Mouse (Mus musculus) brown adipose tissue, adult 24 weeks (tissue): ENCODE measurements around the gene 9130409I23Rik. TPM values are rescaled to one million over a fixed set of nuclear protein-coding genes. Genes with fewer than 3 reads are reported as not detected.
"Not testable (repeated sequence)": the region's sequence is repeated elsewhere in the genome, so short reads cannot be mapped to it uniquely, and the experiment has no call there.

Experiments used
- H3K27ac ChIP-seq: fragments of 200-500 bp; replicated peaks from 2 replicates; pipeline ENCODE4 v1.5.1; 2012; ENCODE audit warnings: low read depth, mild to moderate bottlenecking, low read length
- H3K4me1 ChIP-seq: fragments of 200-500 bp; 2 replicates; pipeline ENCODE4 v1.6.1; 2012; ENCODE audit warnings: low read length, mixed read lengths; ENCODE audit not compliant: control insufficient read depth, insufficient read depth, insufficient read length
- H3K4me3 ChIP-seq: fragments of 200-500 bp; 2 replicates; pipeline ENCODE4 v1.5.1; 2012; ENCODE audit warnings: low read depth, mild to moderate bottlenecking, low read length, moderate library complexity; ENCODE audit not compliant: insufficient read depth
- polyA plus RNA-seq: library from polyadenylated mRNA; stranded (reverse); fragments of >200 nt; gene quantifications from 2 replicates; pipeline ENCODE4 v1.2.4, GENCODE M21; 2012; ENCODE audit not compliant: missing spikeins, insufficient read depth, insufficient read length

The 9130409I23Rik gene
- polyA plus RNA-seq, 1 experiment, result not detected

DNA sequence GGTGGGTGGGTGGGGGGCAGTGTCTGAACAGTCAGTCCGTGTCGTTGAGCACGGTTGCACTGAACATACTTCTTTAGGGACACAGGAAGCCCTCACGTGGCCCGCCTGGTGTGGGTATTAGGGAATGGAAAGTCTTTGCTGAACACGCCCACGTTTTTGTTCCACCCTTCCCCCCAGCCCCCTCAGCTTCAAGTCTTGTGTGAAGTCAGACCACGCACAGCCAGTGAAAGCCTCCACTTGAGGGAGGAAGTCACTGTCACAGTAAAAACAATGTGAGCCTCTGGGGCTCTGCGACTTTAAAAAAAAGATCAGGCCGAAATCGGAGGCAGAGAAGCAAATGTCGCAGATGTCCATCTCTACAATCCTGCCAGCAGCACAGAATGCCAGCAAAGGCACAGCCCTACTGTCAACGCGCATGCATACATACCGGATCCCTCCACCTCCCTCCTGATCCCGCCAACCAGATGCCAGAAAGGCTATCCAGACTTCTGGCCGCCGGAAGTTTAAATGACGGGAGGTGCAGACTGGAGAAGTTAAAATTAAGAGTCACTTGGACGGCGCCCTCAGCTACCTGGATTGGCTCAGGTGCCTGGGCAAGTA, 34.4 kb upstream of the 9130409I23Rik start:
- H3K27ac ChIP-seq, result peak overlapping the region; percentile 87
- peak overlapping the region; percentile 73 for H3K4me3 ChIP-seq
- peaks cover 12% of the 10 kb centered on the region for H3K4me1 ChIP-seq

DNA sequence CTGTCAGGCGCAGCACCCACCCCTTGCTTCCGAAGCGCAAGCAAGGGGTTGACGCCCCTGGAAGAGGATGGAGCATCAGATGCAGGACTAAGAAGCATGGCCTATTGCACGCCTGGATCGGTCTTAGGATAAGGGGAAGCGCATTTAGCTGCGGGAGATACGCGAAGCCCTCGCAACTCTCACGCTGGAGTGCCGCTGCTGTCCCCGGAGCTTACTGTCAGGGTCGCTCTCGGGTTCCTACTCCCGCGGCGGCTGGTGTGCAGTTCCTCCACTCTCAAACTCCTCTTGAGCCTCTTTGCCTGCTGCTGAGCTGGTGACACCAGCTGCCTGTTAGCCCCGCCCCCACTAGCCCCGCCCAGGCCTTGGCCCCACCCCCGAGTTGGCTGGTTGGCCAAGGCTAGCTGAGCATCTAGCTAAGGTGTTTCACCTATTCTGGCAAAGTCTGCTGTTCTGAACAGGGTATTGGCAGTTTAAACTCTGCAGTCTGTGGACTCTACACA, 33.8 kb upstream of the 9130409I23Rik start:
- H3K4me1 ChIP-seq, result peaks cover 12% of the 10 kb centered on the region
- H3K4me3 ChIP-seq, result peak overlapping the region; percentile 73
- H3K27ac ChIP-seq, result peak overlapping the region; percentile 71

DNA sequence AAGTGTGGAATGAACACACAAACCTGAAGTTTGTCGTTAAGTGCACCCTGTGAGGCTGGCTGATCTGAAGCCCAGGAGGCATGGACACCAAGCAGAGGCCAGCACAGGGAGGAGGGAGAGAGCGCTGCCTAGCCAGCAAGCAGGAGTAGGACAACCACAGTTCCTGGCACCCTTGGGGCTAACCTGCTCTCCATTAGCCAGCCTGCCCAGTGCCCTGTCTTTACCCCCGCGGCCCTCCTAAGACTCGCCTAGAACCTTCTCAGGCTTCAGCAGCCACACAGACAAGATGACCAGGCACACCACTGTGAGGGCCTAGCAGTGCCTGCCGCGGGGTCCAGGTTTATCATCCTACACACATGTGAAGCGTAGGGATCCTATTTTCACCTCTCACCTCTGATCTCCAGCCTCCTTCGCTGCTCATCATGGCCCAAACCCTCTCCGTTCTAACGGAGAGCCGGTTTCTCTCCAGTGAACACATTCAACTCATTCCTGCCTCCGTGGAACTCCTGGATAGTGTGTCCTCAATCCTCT, 33.1 kb upstream of the 9130409I23Rik start:
- peaks cover 12% of the 10 kb centered on the region for H3K4me1 ChIP-seq
- H3K4me3 ChIP-seq, result no peak overlapping the region
- H3K27ac ChIP-seq, result no peak overlapping the region

DNA sequence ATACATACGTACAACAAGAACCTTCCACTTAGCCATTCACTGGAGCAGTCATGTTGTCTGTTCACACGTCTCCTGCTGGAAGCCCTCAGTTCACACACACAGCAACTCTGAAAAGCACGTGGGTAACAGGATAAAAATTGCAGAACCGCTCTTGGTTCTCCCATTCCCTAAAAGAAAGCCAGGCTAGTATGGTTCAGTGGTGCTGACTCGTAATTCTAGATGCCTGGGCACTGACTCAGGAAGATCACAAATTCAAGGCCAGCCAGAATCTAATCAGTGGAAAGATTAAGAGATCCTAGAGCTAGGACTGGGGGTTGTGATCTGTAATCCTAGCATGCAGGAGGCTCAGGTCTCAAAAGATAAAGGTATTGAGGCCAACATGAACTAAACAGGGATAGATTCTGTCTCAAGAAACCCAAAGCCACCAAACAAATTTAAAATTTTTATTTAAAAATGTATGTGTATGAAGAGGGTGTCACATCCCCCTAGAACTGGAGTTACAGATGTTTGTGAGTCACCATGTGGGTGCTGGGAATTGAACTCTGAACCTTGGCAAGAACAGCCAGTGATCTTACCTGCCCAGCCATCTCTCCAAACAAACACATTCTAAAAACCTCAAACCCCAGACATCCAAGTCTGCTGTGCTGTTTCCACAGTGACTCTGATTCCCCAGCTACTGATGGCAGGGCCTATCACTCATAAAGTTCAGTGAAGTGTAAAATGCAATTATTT, 30.1 kb upstream of the 9130409I23Rik start, which contains the start of gene Ephx1:
Gene Ephx1 (minus strand): TSS at position 149 of the 732 bp plus-strand sequence.
- no peak within 1 kb of the TSS for H3K27ac ChIP-seq
- H3K4me1 ChIP-seq, result peaks cover 2% of the 10 kb centered on the region; the same call in 1 of the 2 replicates
- no peak within 1 kb of the TSS for H3K4me3 ChIP-seq

DNA sequence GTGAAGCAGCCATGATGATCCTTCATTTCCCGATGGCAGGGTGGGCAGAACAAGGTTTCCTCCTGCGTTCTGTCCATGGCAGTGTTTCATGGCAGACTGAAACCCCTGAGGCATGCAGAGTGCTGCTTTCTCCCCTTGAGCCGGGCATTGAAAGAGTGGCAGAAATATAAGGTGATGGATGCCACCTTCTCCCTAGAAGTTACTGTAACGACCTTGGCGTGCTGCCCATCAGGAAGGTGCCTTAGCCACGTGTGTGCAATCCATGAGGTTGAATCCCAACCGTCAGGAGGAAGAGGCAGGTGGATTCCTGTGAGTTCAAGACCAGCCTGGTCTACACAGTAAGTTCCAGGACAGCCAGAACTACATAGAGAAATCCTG, 29.6 kb upstream of the 9130409I23Rik start:
- no peaks in the 10 kb centered on the region for H3K4me1 ChIP-seq
- H3K27ac ChIP-seq, result no peak overlapping the region
- H3K4me3 ChIP-seq, result no peak overlapping the region

DNA sequence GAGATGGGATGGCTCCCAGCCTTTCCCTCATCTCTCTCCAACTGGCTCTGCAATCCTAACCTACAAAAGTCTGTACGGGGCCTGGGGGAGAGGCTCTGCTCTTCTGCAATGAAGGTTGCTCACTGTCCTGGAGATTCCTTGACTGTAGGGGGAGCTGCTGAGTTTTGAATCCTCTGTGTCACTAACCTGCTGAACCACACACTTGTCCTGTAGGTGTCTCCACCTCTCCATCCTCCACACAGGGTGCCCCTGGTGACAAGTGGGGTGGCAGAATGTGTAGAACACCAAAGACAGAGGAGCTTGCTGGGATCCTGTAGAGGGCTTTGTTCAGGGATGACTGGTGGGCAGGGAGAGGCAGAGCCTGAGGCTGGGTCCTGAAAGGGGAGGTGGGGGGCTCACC, 28.8 kb upstream of the 9130409I23Rik start:
- Histone ChIP-seq H3K27ac (no peak overlapping the region), H3K4me3 (no peak overlapping the region), H3K4me1 (no peaks in the 10 kb centered on the region)

DNA sequence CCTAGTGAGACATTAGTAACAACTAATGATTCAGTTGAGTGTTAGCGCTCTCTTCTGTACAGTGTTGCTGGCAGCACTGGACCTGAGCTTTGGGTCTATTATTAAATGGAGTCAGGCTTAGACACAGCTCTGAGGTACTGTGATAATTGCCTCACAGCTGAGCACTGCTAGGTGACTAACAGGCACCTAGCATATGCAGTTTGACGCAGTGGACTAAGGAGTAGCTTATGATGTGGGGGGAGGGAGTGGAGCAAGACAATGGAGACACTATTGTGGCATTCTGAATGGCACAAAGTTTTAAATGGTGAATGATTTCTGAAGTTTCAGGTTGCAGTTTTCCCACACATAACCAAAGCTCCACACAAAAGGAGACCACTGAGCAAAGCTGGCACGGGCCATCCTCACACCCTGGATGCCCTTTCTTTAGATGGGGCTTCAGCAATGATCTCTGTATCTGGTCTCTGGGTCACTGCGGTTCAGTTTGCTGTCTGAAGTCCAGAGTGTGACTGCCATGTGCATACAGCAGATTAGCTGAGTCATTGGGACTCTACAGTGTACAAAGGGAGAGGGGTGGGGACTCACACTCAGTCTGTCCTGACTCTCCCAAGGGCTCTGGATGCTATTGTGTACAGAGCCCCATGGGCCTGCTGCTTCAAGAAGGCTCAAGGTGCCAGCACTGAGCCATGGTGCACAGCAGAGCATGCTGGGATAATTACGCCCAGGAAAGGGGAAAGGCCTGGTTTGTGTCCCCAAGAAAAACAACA, 15.8 kb upstream of the 9130409I23Rik start:
- H3K27ac ChIP-seq, H3K4me1 ChIP-seq, H3K4me3 ChIP-seq: not testable (repeated sequence)

DNA sequence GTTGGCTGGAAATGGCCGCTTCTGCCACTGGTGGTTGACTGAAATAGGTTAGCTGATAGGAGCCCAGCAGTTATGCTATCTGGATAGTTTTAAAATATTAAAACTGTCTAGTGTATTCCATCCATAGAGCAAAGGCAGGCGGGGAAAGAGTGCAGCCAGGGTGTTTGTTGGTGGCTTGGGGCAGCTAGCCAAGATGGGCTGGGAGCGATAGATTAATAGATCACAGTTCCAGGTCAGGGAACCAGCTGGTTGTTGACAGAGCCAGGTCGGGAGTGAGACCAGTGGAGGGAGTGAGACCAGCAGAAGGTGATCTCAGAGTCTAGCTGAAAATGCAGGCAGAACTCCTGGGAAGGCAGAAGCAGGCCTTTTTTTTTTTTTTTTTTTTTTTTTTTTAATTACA, 13.4 kb upstream of the 9130409I23Rik start:
- Histone ChIP-seq H3K4me3 (no peak overlapping the region), H3K4me1 (no peaks in the 10 kb centered on the region), H3K27ac (no peak overlapping the region)

DNA sequence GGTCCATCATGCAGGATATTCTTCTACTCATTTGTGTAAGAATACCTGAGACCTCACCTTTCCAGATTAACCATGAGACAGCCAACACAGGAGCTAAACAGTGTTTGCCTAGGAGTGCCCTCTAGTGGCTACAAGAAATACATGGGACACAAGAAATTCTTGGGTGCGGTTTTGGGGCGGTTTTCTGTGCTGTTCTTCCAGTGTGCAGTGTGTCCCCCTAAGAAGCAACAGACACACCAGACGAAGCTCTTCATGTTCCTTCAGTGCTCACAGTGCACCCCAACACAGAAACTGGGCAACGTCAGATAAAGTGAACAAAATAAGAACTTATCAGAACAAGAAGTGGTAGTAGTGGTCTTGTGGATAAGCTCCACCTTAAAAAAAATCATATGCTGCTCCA, 11.4 kb upstream of the 9130409I23Rik start:
- Histone ChIP-seq H3K27ac (no peak overlapping the region), H3K4me3 (no peak overlapping the region), H3K4me1 (no peaks in the 10 kb centered on the region)

DNA sequence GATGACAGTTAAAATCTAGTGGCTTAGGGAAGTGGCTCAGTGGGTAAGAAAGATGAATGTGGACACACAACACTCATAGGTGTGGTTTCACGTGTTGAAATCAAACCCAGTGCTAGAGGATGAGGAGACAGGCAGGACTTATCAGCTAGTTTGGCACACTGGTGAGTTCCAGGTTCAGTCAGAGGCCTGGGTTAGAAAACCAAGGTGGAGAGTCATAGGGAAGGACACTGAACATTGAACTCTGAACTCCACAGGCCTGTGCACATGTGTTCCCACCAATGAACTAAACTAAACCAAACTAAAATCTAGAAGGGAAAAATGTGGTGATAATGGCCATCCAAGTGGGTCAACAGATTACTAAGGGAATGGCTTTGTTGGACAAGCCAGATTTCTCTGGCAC, 3.5 kb upstream of the 9130409I23Rik start:
- no peak overlapping the region for H3K27ac ChIP-seq
- H3K4me3 ChIP-seq, result no peak overlapping the region
- H3K4me1 ChIP-seq, result no peaks in the 10 kb centered on the region

DNA sequence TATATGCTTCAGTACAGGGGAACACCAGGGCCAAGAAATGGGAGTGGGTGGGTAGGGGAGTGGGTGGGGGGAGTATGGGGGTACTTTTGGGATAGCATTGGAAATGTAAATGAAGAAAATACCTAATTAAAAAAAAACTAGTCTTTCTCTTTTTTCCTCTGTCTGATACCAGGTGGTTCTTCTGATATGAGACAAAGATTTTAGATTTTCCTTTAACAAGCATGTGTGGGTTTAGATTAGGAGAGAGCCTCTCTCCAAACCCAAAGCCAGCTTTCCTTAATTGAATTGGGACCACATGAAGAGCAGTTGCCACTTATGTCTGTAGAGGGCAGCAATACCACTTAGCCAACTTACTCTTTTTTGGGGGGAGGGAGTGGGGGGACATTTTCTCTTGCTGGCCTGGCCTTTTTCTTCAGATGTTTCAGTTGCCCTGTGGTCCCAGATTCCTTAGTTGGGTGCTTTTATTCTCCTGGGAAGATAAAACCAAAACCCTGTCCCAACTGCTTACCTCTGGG, 1.7 kb upstream of the 9130409I23Rik start:
- no peaks in the 10 kb centered on the region for H3K4me1 ChIP-seq
- H3K4me3 ChIP-seq, result no peak overlapping the region
- no peak overlapping the region for H3K27ac ChIP-seq

DNA sequence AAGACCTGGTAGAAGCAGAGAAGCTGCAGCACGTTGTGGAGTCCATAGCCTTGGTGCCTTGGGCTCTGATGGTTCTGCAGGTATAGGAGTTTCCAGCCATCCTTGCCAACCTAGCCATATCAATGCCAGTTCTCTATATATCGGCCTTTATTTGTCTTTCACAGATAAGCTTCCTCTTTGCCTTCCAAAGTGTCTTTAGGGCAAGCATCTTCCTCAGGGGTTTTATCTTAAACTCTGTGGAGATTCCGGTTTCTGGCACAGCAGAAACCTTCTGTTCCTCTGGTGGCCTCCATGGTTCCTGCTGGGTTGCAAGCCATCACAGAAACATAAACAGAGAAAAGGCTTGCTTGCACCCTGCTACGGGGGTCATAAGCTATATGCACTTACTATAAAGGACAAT, 1.9 kb downstream of the 9130409I23Rik start:
- Histone ChIP-seq H3K27ac (no peak overlapping the region), H3K4me1 (no peaks in the 10 kb centered on the region), H3K4me3 (no peak overlapping the region)

DNA sequence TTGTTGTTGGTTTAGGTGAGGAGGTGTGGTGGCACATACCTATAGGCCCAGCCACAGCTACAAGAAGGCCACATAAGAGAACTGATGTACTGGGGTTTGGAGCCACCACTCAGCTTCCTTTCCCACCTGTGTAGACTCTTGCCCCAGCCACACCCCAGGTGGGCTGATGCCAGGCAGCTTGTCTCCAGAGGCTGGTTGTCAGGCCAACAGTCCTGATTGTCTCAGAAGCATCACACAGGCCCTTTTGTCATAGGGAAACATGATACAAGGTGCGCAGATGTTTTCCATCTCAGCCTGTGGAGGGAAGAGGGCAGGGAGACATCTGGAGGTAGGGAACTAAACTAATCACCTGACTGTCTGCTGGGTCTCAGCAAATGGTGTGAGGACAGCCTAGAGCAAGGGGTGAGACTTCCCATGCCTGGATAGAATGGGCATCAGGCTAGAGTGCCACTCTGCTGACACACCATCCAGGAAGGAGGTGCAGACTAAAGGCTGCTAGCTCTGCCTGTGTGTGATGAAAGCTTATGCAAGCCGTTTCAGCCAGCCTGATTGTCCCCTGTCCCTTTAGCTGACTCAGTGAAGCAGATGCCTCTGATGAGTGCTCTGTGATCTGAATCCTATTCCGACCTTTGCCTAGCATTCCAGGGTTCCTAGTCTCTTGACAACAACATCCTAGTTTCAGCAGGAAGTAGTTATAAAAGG, 10.9 kb downstream of the 9130409I23Rik start:
- Histone ChIP-seq H3K4me1 (no peaks in the 10 kb centered on the region; the same call in 1 of the 2 replicates), H3K4me3 (no peak overlapping the region), H3K27ac (no peak overlapping the region)

DNA sequence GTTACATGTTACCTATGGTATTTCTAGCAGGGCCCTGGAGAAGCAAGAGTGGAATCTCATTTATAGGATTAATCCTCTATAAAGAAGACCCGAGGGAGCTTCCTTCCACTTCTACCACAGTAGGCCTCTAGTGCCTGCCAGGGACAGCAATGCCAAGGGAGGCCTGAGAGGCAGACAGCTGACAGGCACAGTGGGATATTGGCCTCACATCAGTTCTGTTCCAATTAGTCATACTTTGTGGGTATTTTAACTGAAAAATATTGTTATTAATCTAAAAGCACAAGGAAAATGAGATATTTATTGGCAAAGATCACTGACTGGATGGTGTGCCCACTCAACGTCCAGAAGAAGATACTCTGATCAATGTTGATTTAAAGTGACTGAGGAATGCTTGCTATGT, 13.0 kb downstream of the 9130409I23Rik start:
- Histone ChIP-seq H3K4me1 (no peaks in the 10 kb centered on the region; the same call in 1 of the 2 replicates), H3K27ac (no peak overlapping the region), H3K4me3 (no peak overlapping the region)
